Mouse (Mus musculus) c-Kit-positive CD71-positive TER-119-positive erythroid progenitor cells, embryonic 14.5 days (primary cell): ENCODE measurements around the gene Bphl.

Experiments used
- DNase-seq: peaks from one replicate; pipeline ENCODE4 v3.0.0-alpha.2; 2013; ENCODE audit warnings: low spot score

The Bphl gene

GRCm38 (mm10) chr13:34037172-34038055, at the start of gene Bphl:
Gene Bphl (plus strand): TSS chr13:34037597.
- peak; percentile 91 for DNase-seq

- DNase-seq = no peak
These were observed 47.8 kb upstream of the Bphl start for GRCm38 (mm10) chr13:33989625-33990024.

GRCm38 (mm10) chr13:33995197-33995596, 42.2 kb upstream of the Bphl start:
- peak; percentile 73 for DNase-seq

DNA sequence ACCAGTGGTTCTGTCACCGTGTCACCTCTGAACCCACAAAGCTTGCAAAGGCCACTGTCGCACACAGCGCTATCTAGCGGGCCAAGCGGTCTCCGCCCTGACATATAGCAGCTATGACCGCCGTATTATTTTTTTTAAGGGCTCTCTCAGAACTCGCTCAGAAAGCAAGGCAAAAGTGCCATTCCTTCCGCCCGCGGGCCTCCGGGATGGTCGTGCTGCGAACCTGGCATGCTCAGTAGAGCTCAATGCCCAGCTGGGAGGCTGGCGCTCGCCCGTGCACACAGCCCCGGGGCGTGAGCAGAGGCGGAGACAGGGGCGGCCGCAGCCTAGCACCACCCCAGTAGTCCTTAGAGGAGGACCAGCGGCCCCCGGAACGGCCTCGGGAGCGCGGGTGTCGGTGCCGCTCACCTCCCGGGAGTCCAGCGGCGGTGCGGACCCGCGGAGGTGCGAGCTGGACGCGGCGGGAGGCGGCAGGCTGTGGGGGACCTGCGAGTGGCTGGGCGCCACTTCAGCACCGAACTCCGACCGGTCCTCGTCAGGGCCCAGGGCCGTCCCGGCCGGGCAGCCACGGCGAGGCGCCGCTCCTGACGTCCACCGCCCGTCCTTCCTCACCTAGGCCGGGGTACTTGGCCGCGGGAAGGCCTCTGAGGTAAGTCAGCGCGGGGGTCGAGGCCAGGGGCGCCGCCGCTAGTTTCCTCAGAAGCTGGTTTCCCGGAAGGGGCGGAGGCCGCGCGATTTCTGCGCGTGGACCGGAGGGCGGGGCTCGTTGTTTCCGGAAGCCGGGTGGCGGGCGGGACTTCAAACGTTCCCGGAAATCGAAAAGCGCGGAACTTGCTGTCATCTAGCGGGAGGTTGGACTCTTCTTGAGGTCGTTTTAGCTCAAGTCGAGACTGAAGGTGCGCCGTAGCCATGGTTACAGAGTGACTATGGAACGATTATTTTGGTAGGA, 35.1 kb upstream of the Bphl start, which contains the start of the genes Ripk1 and Serpinb6a:
Gene Ripk1, plus strand, starts transcription at position 306 of the 949 bp plus-strand sequence.
Gene Serpinb6a, minus strand, starts transcription at position 737 of the 949 bp plus-strand sequence.
- peak; percentile 92 for DNase-seq

DNA sequence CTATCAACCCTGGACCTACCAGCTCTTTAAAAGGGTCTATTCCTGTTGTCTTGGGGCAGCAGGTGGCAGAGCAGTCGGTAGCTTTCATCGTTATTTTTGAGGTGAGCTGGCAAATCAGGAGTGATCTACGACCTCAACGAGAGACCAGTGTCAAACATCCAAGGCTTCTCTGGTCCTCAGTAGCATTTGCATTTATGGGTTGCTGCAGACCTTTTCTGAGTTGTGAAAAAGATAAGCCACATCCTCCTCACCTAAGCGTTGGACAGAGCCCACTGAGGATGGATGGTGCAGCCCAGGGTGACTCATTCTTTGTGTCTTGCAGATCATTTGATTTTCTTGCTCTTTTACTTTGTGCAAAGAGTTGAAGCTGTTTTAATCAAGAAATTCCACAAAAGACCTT, 34.3 kb upstream of the Bphl start:
- no peak for DNase-seq

- DNase-seq = no peak
These were observed 30.2 kb upstream of the Bphl start for GRCm38 (mm10) chr13:34007234-34007633.

GRCm38 (mm10) chr13:34016927-34017569, 20.3 kb upstream of the Bphl start:
- DNase-seq = no peak

GRCm38 (mm10) chr13:34018521-34018920, 18.9 kb upstream of the Bphl start:
- DNase-seq = no peak

GRCm38 (mm10) chr13:34021998-34022397, 15.4 kb upstream of the Bphl start:
- DNase-seq = no peak

DNA sequence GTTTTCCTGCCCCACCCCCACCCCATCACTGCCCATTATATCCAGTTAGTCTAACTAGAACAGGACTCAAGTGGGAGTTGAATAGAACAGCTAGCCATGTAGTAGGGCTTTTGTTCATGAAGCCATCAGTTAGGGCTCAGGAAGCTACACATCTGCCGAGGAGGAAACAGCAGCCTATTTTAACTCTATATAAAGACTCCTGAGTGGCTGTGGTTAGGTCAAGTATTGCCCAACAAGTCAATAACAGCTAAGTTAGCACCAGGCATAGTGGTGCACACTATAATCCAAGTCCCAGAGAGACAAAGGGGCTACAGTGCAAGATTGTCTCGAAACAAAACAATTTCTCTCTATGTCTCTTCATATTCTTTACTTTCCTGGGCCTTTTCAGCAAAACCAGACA, 5.4 kb upstream of the Bphl start:
- no peak for DNase-seq

DNA sequence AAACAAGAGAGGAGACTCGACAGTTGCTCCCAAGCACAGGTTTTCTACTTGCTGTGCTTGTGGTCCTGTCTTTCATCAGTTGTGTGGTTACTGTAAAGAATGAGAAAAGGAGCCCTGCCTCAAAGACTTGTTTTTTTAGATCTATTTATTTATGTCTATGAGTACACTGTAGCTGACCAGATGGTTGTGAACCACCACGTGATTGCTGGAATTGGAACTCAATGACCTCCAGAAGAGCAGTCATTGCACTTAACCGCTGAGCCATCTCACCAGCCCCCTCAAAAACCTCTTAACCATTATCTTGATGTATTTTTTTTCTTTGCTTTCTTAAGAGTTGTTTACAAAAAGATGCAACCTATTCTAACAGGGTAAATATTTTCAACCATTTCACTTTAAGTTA, 2.0 kb upstream of the Bphl start:
- DNase-seq = no peak

DNA sequence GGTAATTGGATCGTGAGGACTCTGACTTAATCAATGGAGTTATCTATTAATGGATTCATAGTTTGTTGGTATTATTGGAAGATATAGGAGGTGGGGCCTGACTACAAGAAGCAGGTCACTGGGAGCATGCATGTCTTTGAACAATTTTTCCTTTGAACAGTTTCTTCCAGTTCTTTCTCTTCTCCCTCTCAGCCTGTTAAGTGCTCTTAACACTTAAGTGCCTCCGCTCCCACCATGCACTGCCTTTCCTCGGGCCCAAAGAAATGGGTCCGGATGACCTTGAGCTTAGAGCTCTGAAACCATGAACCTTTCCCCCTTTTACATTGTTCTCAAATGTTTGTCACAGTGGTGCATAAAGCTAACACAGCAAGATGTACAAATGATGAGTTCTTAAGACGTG, 671 bp upstream of the Bphl start:
- DNase-seq = no peak

DNA sequence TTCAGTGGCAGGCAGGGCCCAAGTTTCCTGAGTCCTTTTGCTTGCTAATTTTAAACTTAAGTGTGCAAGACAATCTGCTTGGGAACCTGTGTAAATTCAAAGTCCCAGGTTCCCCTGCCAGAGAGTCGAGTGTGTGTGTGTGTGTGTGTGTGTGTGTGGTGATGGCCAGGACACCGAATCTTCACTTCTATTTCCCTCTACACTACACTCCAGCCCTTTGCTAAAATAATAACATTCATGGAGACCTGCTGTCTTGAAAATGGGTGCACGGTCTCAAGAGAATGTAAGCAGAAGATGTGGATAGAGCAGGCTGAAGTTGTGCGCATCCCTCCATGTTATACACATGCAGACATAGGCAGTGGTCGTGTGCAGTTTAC, 647 bp downstream of the Bphl start:
- peak; percentile 10 for DNase-seq

DNA sequence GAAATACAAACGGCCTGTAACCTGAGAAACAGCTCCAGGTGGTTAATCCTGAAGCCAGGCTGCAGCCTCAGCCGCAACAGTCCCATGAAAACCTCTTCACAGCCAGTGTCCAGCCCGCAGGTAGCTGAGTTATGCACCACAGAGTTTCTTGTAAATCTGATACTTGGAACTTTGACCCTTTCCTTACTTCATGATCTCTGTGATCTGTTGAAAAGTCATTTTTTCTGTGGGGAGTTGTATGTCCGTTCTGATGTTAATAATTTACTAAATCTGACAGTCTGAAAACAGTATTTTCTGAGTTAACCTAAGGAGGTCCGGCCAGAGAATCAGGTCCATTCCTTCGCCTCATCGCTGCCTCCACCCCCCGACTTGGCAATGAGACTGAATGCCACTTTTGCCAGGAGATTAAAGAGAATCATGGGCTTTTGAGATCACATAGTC, 1.5 kb downstream of the Bphl start:
- DNase-seq = no peak

DNA sequence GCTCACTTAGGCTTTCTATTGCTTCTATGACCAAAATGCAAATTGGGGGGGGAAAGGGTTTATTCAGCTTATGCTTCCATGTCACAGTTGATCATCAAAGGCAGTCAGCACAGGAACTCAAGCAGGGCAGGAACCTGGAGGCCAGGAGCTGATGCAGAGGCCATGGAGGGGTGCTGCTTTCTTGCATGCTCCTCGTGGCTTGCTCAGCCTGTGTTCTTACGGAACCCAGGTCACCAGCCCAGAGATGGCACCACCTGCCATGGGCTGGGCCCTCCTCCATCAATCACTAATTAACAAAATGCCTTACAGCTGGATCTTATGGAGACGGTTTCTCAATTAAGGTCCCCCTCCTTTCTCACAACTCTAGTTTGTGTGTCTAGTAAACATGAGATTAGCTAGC, 2.7 kb downstream of the Bphl start:
- no peak for DNase-seq

- DNase-seq = no peak
These were observed 6.5 kb downstream of the Bphl start for GRCm38 (mm10) chr13:34043716-34044393.

GRCm38 (mm10) chr13:34045511-34046249, 8.3 kb downstream of the Bphl start:
- DNase-seq = no peak

DNA sequence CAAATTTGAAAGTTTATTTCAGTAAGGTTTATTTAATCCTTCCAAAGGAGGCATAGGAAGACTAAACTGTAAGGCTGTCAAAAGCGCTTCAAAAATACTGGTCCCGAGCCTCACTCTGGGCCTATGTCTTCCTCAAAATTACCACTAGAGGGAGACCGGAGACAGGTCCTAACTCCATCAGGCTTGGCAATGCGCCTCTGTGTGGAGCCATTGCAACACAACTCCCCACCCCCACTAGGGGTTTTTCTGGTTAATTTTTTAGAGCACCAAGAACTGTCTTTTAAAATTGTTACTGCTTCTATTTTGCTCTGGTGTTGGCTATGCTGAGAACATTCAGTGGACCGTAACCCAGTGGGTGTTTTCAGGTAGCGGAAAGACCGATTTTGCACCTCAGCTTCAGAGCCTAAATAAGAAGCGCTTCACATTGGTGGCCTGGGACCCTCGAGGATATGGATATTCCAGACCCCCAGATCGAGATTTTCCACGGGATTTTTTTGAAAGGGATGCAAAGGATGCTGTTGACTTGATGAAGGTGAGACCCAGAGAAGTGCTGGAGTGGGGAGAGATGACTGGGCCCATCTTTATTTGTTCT, 9.1 kb downstream of the Bphl start:
- peak; percentile 67 for DNase-seq

GRCm38 (mm10) chr13:34047526-34047925, 10.1 kb downstream of the Bphl start:
- no peak for DNase-seq

DNA sequence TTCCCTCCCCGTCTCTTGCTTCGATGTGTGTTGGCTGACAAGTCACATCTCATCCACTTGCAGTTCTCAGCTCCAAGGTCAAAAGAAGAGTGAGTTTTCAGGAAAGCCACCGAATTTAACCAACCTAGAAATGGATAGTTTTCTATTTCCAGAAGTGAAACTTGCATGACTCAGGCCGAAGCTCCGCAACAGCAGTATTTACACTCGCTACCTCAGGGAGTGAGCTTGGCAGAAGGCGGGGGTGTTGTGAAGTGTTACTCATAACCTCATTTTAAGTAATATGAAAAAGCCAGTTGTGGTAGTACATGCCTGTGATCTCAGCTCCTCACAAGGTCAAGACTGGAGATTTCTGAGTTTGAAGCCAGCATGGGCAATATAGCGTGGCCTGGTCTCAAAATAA, 13.1 kb downstream of the Bphl start:
- no peak for DNase-seq
